Comparison of ENCODE assay signal across 9 mouse cellular contexts in the genomic region with DNA sequence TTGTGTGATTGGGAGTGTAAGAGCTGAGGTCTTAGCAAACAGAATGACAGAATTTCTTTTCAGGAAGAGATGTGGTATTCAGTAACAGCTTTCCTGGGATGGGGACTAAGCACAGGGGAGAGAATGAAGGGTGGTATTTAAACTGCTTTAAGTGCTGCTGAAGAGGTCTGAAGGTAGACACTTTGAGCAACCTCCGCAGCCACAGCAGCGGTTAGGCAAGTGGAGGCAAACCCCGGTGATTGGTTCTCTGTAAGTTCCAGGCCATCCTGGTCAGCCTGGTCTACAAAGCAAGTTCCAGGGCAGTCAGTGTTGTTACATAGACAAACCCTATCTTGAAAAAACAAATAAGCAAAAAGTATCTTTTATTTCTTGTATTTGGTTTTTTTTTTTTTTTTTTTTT. TPM values are rescaled to one million over a fixed set of nuclear protein-coding genes. Genes with fewer than 3 reads are reported as not detected.
DNase-seq lines count a peak whose midpoint lies in the region; ATAC-seq and TF ChIP-seq lines count a peak whose summit lies in the region.
"Had no signal": no experiment of that assay in that cellular context is flagged by ENCODE, and none has a peak within 500 bp of the region (broad histone marks: within the 10 kb centered on the region; RNA-seq: fewer than 3 reads in every experiment).

No protein-coding gene starts in this region.

- no peak for TF ChIP-seq CTCF in midbrain, postnatal 0 days (IDR thresholded peaks at IDR 0.05)

- H3K9ac ChIP-seq in kidney, embryonic 15.5 days = peak overlapping the region; percentile 60
- peak overlapping the region; percentile 70 for H3K9ac ChIP-seq in embryonic facial prominence, embryonic 11.5 days (replicated peaks; ENCODE audit: low read length)
- peak overlapping the region; percentile 61 for H3K9ac ChIP-seq in limb, embryonic 11.5 days (ENCODE audit: low read length)
- no peak overlapping the region for H3K9ac ChIP-seq in midbrain, postnatal 0 days (replicated peaks; ENCODE audit: low read length, poor library complexity, severe bottlenecking)

- no peak for ATAC-seq in kidney, embryonic 15.5 days (replicated peaks; ENCODE audit: low FRiP score)
- no peak for ATAC-seq in embryonic facial prominence, embryonic 11.5 days (replicated peaks; ENCODE audit: insufficient number of reproducible peaks, low FRiP score, low TSS enrichment, low read depth)
- no peak for ATAC-seq in limb, embryonic 11.5 days (ENCODE audit: insufficient number of reproducible peaks, low FRiP score, low TSS enrichment, low read depth)
- no peak for ATAC-seq in midbrain, postnatal 0 days (ENCODE audit: low FRiP score)

- peaks cover 68% of the 10 kb centered on the region for H3K4me1 ChIP-seq in kidney, embryonic 15.5 days
- H3K4me1 ChIP-seq in embryonic facial prominence, embryonic 11.5 days (ENCODE audit: control insufficient read depth, insufficient read depth, low read length) = peaks cover 5% of the 10 kb centered on the region
- peaks cover 33% of the 10 kb centered on the region for H3K4me1 ChIP-seq in limb, embryonic 11.5 days (ENCODE audit: control insufficient read depth, insufficient read depth, low read length)
- no peaks in the 10 kb centered on the region for H3K4me1 ChIP-seq in midbrain, postnatal 0 days (ENCODE audit: insufficient read depth, low read length)

- H3K27ac ChIP-seq in kidney, embryonic 15.5 days = peak overlapping the region; percentile 100
- peak overlapping the region; percentile 81 for H3K27ac ChIP-seq in embryonic facial prominence, embryonic 11.5 days (replicated peaks; ENCODE audit: low read depth, low read length)
- peak overlapping the region; percentile 92 for H3K27ac ChIP-seq in limb, embryonic 11.5 days (replicated peaks; ENCODE audit: low read depth, low read length)
- H3K27ac ChIP-seq in midbrain, postnatal 0 days (ENCODE audit: low read depth, low read length) = no peak overlapping the region

- 9% methylated on average over 3 of the region's 3 CpGs for WGBS in kidney, embryonic 15.5 days
- WGBS in embryonic facial prominence, embryonic 11.5 days = 14% methylated on average over 3 of the region's 3 CpGs
- WGBS in limb, embryonic 11.5 days = 12% methylated on average over 3 of the region's 3 CpGs
- WGBS in midbrain, postnatal 0 days = 39% methylated on average over 3 of the region's 3 CpGs

- no peak for DNase-seq in kidney, adult 8-10 months
- DNase-seq in embryonic facial prominence, embryonic 11.5 days (ENCODE audit: low spot score) = no peak
- DNase-seq in limb, embryonic 11.5 days (ENCODE audit: low spot score) = peak; percentile 34
- DNase-seq in midbrain, postnatal 0 days (ENCODE audit: low spot score) = no peak
- DNase-seq in urinary bladder, postnatal 4 days (ENCODE audit: low spot score in 2 of 2) = no peak
- DNase-seq in left cerebral cortex, postnatal 4 days = no peak
- no peak for DNase-seq in left cerebral cortex, adult 8-10 months (ENCODE audit: low spot score in 2 of 2)
- DNase-seq: thymus, adult 2 months had no signal

- peak overlapping the region; percentile 71 for H3K4me3 ChIP-seq in kidney, embryonic 15.5 days (replicated peaks)
- peak overlapping the region; percentile 62 for H3K4me3 ChIP-seq in embryonic facial prominence, embryonic 11.5 days (ENCODE audit: low read depth, low read length)
- H3K4me3 ChIP-seq in limb, embryonic 11.5 days (ENCODE audit: low read depth, low read length) = peak overlapping the region; percentile 70
- H3K4me3 ChIP-seq in midbrain, postnatal 0 days (ENCODE audit: low read depth, low read length) = peak overlapping the region; percentile 53; the same call in 1 of the 2 replicates

- peaks cover 30% of the 10 kb centered on the region for H3K36me3 ChIP-seq in kidney, embryonic 15.5 days
- peaks cover 11% of the 10 kb centered on the region for H3K36me3 ChIP-seq in embryonic facial prominence, embryonic 11.5 days (replicated peaks; ENCODE audit: control insufficient read depth, insufficient read depth, low read depth, low read length)
- peaks cover 15% of the 10 kb centered on the region for H3K36me3 ChIP-seq in limb, embryonic 11.5 days (ENCODE audit: control insufficient read depth, insufficient read depth, low read length)
- no peaks in the 10 kb centered on the region; the same call in 1 of the 2 replicates for H3K36me3 ChIP-seq in midbrain, postnatal 0 days (ENCODE audit: insufficient read depth, low read length)

- peak overlapping the region; percentile 89 for H3K4me2 ChIP-seq in kidney, embryonic 15.5 days
- H3K4me2 ChIP-seq in embryonic facial prominence, embryonic 11.5 days (ENCODE audit: low read depth, low read length) = peak overlapping the region; percentile 79
- H3K4me2 ChIP-seq in limb, embryonic 11.5 days (ENCODE audit: low read depth, severe bottlenecking) = peak overlapping the region; percentile 90
- H3K4me2 ChIP-seq in midbrain, postnatal 0 days (ENCODE audit: low read depth, low read length, poor library complexity, severe bottlenecking) = peak overlapping the region; percentile 95

- H3K9me3 ChIP-seq in kidney, embryonic 15.5 days (replicated peaks) = no peaks in the 10 kb centered on the region
- H3K9me3 ChIP-seq in embryonic facial prominence, embryonic 11.5 days (replicated peaks; ENCODE audit: control insufficient read depth, low read length) = no peaks in the 10 kb centered on the region
- no peaks in the 10 kb centered on the region for H3K9me3 ChIP-seq in limb, embryonic 11.5 days (ENCODE audit: control insufficient read depth, low read length)
- no peaks in the 10 kb centered on the region for H3K9me3 ChIP-seq in midbrain, postnatal 0 days (ENCODE audit: low read length)

- intact Hi-C loops in left cerebral cortex, postnatal 4 days (cut with DNase I) = no loop called here

- no peaks in the 10 kb centered on the region for H3K27me3 ChIP-seq in kidney, embryonic 15.5 days
- no peaks in the 10 kb centered on the region for H3K27me3 ChIP-seq in embryonic facial prominence, embryonic 11.5 days (ENCODE audit: control insufficient read depth, insufficient read depth, low read length)
- no peaks in the 10 kb centered on the region for H3K27me3 ChIP-seq in limb, embryonic 11.5 days (ENCODE audit: control insufficient read depth, insufficient read depth, low read length)
- no peaks in the 10 kb centered on the region for H3K27me3 ChIP-seq in midbrain, postnatal 0 days (ENCODE audit: insufficient read depth, low read length)

RNA-seq across cellular contexts. Expression of a gene that starts 1.7 kb away (rescaled TPM):
- polyA plus RNA-seq in kidney, embryonic 15.5 days (2015; fragmentation: Nextera tagmentation; extraction: Ambion mirVana) = 97.1 and 105 TPM in 2 replicates
- polyA plus RNA-seq in embryonic facial prominence, embryonic 11.5 days (2014; fragmentation: Nextera tagmentation; extraction: Ambion mirVana) = 43.6 and 53.0 TPM in 2 replicates
- polyA plus RNA-seq in limb, embryonic 11.5 days (2014; fragmentation: Nextera tagmentation; extraction: Ambion mirVana) = 55.7 and 64.5 TPM in 2 replicates
- total RNA-seq in midbrain, postnatal 0 days (2014; rRNA removed) = 21.7 and 24.9 TPM in 2 replicates
- 11.0 and 12.7 TPM in 2 replicates for polyA plus RNA-seq in midbrain, postnatal 0 days (2015; fragmentation: Nextera tagmentation; extraction: Ambion mirVana)
- 10 to 100 TPM; 13.8 to 14.5 TPM for total RNA-seq in left cerebral cortex, postnatal 4 days (2021)
- total RNA-seq in left cerebral cortex, adult 8-10 months (2022) = 10 to 100 TPM; 15.1 to 18.7 (median 17.3) TPM

RNA-seq across cellular contexts. Expression of a gene that starts 1.8 kb away (rescaled TPM):
- polyA plus RNA-seq in kidney, embryonic 15.5 days (2015; fragmentation: Nextera tagmentation; extraction: Ambion mirVana) = 518 and 559 TPM in 2 replicates
- polyA plus RNA-seq in embryonic facial prominence, embryonic 11.5 days (2014; fragmentation: Nextera tagmentation; extraction: Ambion mirVana) = 648 and 668 TPM in 2 replicates
- 774 and 797 TPM in 2 replicates for polyA plus RNA-seq in limb, embryonic 11.5 days (2014; fragmentation: Nextera tagmentation; extraction: Ambion mirVana)
- total RNA-seq in midbrain, postnatal 0 days (2014; rRNA removed) = 22.4 and 29.2 TPM in 2 replicates
- polyA plus RNA-seq in midbrain, postnatal 0 days (2015; fragmentation: Nextera tagmentation; extraction: Ambion mirVana) = 68.6 and 69.6 TPM in 2 replicates
- 10 to 100 TPM; 19.6 to 22.3 TPM for total RNA-seq in left cerebral cortex, postnatal 4 days (2021)
- 1 to 10 TPM; 2.4 to 3.5 (median 2.8) TPM for total RNA-seq in left cerebral cortex, adult 8-10 months (2022)

RNA-seq across cellular contexts. Expression of a gene that starts 8.3 kb away (rescaled TPM):
- polyA plus RNA-seq in kidney, embryonic 15.5 days (2015; fragmentation: Nextera tagmentation; extraction: Ambion mirVana) = 29.4 and 31.4 TPM in 2 replicates
- polyA plus RNA-seq in embryonic facial prominence, embryonic 11.5 days (2014; fragmentation: Nextera tagmentation; extraction: Ambion mirVana) = 23.8 and 24.4 TPM in 2 replicates
- 19.0 and 21.9 TPM in 2 replicates for polyA plus RNA-seq in limb, embryonic 11.5 days (2014; fragmentation: Nextera tagmentation; extraction: Ambion mirVana)
- 32.0 and 34.1 TPM in 2 replicates for total RNA-seq in midbrain, postnatal 0 days (2014; rRNA removed)
- polyA plus RNA-seq in midbrain, postnatal 0 days (2015; fragmentation: Nextera tagmentation; extraction: Ambion mirVana) = 26.0 and 29.3 TPM in 2 replicates
- total RNA-seq in left cerebral cortex, postnatal 4 days (2021) = 10 to 100 TPM; 27.6 to 28.3 TPM
- total RNA-seq in left cerebral cortex, adult 8-10 months (2022) = 10 to 100 TPM; 30.8 to 39.9 (median 35.6) TPM

RNA-seq across cellular contexts. Expression of a gene that starts 10.0 kb away (rescaled TPM):
- polyA plus RNA-seq in kidney, embryonic 15.5 days (2015; fragmentation: Nextera tagmentation; extraction: Ambion mirVana) = 38.3 and 43.5 TPM in 2 replicates
- polyA plus RNA-seq in embryonic facial prominence, embryonic 11.5 days (2014; fragmentation: Nextera tagmentation; extraction: Ambion mirVana) = 55.8 and 56.5 TPM in 2 replicates
- polyA plus RNA-seq in limb, embryonic 11.5 days (2014; fragmentation: Nextera tagmentation; extraction: Ambion mirVana) = 64.3 and 65.5 TPM in 2 replicates
- 77.8 and 91.3 TPM in 2 replicates for total RNA-seq in midbrain, postnatal 0 days (2014; rRNA removed)
- 38.5 and 40.4 TPM in 2 replicates for polyA plus RNA-seq in midbrain, postnatal 0 days (2015; fragmentation: Nextera tagmentation; extraction: Ambion mirVana)
- total RNA-seq in left cerebral cortex, postnatal 4 days (2021) = 10 to 100 TPM; 53.3 to 60.2 TPM
- 10 to 100 TPM; 44.0 to 57.4 (median 48.8) TPM for total RNA-seq in left cerebral cortex, adult 8-10 months (2022)

RNA-seq across cellular contexts. Expression of a gene that starts 16.5 kb away (rescaled TPM):
- 39.6 and 39.7 TPM in 2 replicates for polyA plus RNA-seq in kidney, embryonic 15.5 days (2015; fragmentation: Nextera tagmentation; extraction: Ambion mirVana)
- 9.1 and 10.8 TPM in 2 replicates for polyA plus RNA-seq in embryonic facial prominence, embryonic 11.5 days (2014; fragmentation: Nextera tagmentation; extraction: Ambion mirVana)
- polyA plus RNA-seq in limb, embryonic 11.5 days (2014; fragmentation: Nextera tagmentation; extraction: Ambion mirVana) = 10.3 and 11.5 TPM in 2 replicates
- total RNA-seq in midbrain, postnatal 0 days (2014; rRNA removed) = 18.5 and 21.3 TPM in 2 replicates
- polyA plus RNA-seq in midbrain, postnatal 0 days (2015; fragmentation: Nextera tagmentation; extraction: Ambion mirVana) = 18.8 and 21.8 TPM in 2 replicates
- 10 to 100 TPM; 17.1 to 17.5 TPM for total RNA-seq in left cerebral cortex, postnatal 4 days (2021)
- total RNA-seq in left cerebral cortex, adult 8-10 months (2022) = 10 to 100 TPM; 33.6 to 51.4 (median 41.9) TPM
